Mouse (Mus musculus): ENCODE results near the gene Slc35e2. TPM values are rescaled to one million over a fixed set of nuclear protein-coding genes. Genes with fewer than 3 reads are reported as not detected.

Gene Slc35e2
- 14.6 and 16.2 TPM in 2 replicates for polyA plus RNA-seq (2014; fragmentation: Nextera tagmentation; extraction: Ambion mirVana)

DNA sequence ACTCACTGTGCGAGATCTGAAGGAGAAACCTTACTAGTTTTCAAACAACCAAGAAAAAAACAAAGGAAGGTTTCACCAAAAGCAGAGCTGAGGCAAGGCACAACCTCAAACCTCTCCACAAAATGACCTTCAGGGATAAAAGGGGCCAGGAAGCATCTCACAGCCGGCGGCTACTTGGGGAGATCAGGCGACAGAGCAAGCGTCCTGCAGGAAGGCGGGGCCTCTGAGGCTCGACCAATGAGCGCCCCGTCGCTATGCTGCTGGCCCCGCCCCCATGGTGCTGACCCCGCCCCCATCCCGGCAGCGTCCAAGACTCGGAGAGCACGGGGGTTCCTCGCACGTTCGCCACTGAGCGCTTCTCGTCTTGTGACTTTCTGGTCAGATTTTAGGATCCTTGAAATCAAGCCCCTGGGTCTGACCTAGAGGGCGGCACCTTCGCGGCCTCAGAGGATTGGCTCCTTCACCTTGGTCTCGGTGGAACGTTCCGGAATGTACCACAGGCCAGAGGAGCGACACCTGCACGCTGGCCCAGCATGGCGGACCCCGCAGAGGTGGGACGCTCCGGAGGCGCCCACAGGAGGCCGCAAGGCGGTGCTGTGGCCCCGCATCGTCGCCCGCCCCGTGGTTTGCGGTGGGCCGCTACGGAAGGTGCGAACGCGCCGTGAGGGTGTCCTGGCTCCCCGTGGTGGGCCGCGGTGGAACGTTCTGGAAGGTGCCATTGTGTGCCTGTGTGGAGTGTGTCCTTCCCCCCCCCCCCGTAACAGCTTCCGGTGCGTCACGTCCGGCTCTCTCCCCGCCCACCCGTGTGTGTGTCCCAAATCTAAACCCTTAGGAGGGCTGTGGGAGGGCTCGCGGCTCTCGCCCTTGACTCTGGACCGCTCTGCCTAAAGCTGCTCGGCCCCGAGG lies at the start of gene Slc35e2:
TSS of gene Slc35e2 (plus strand) at position 326 of the 906 bp plus-strand sequence.
- Histone ChIP-seq H3K36me3 (replicated peaks; ENCODE audit: control insufficient read depth, insufficient read depth, low read depth, low read length) (no peaks in the 10 kb centered on the region; the same call in 1 of the 2 replicates), H3K4me2 (ENCODE audit: low read depth, low read length) (peak within 1 kb of the TSS; percentile 90), H3K4me3 (ENCODE audit: low read depth, low read length) (peak within 1 kb of the TSS; percentile 93), H3K9me3 (replicated peaks; ENCODE audit: control insufficient read depth, low read length) (no peaks in the 10 kb centered on the region), H3K4me1 (ENCODE audit: control insufficient read depth, insufficient read depth, low read length) (no peaks in the 10 kb centered on the region), H3K27me3 (ENCODE audit: control insufficient read depth, insufficient read depth, low read length) (no peaks in the 10 kb centered on the region), H3K27ac (replicated peaks; ENCODE audit: low read depth, low read length) (peak within 1 kb of the TSS; percentile 99), H3K9ac (replicated peaks; ENCODE audit: low read length) (peak within 1 kb of the TSS; percentile 94)
- under 1% methylated on average over 56 of the region's 65 CpGs for WGBS
- DNase-seq (ENCODE audit: low spot score) (peak; percentile 95), ATAC-seq (replicated peaks; ENCODE audit: insufficient number of reproducible peaks, low FRiP score, low TSS enrichment, low read depth) (peak; percentile 94)

DNA sequence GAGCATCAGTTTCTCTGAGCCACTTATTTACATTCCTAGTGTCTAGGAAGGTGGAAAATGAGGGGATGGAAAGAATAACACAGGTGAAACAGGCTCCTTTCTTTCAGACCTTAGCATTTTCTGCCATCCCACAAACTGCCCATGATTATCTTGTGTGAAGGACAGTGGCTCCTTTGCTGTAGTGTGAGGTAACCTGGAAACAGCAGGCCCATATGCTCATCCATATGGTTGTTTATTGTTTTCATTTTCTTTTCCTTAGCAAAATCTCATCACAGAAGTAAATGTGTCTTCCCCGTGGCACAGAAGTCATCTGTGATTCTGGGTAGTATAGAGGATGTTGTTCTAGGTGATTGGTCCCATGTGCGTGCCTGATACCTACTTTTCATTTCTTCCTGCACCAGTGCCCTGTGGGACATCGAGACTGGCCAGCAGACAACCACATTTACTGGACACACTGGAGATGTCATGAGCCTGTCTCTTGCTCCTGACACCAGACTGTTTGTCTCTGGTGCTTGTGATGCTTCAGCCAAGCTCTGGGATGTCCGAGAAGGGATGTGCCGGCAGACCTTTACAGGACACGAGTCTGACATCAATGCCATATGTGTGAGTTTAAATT lies 48.2 kb upstream of the Slc35e2 start:
- no peak overlapping the region for H3K27ac ChIP-seq (replicated peaks; ENCODE audit: low read depth, low read length)
- DNase-seq (ENCODE audit: low spot score), result no peak
- no peaks in the 10 kb centered on the region for H3K27me3 ChIP-seq (ENCODE audit: control insufficient read depth, insufficient read depth, low read length)
- H3K4me1 ChIP-seq (ENCODE audit: control insufficient read depth, insufficient read depth, low read length), result no peaks in the 10 kb centered on the region
- H3K4me2 ChIP-seq (ENCODE audit: low read depth, low read length), result no peak overlapping the region
- no peak for ATAC-seq (replicated peaks; ENCODE audit: insufficient number of reproducible peaks, low FRiP score, low TSS enrichment, low read depth)
- H3K9me3 ChIP-seq (replicated peaks; ENCODE audit: control insufficient read depth, low read length), result no peaks in the 10 kb centered on the region
- no peak overlapping the region for H3K4me3 ChIP-seq (ENCODE audit: low read depth, low read length)
- H3K9ac ChIP-seq (replicated peaks; ENCODE audit: low read length), result no peak overlapping the region
- 86% methylated on average over 6 of the region's 6 CpGs for WGBS
- H3K36me3 ChIP-seq (replicated peaks; ENCODE audit: control insufficient read depth, insufficient read depth, low read depth, low read length), result peaks cover 31% of the 10 kb centered on the region

DNA sequence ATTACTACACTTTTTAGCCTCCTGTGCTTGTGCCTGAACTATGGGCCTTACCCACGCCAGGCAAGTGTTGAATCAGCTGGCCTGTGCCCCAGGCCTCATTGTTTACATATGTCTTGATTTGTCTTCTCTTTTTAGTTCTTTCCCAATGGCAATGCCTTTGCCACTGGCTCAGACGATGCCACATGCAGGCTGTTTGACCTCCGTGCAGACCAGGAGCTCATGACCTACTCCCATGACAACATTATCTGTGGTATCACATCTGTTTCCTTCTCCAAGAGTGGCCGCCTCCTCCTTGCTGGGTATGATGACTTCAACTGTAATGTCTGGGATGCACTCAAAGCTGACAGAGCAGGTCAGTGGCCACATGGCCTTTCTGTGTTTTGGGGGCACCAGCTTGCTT lies 46.3 kb upstream of the Slc35e2 start:
- Histone ChIP-seq H3K9ac (replicated peaks; ENCODE audit: low read length) (no peak overlapping the region), H3K4me2 (ENCODE audit: low read depth, low read length) (no peak overlapping the region), H3K4me1 (ENCODE audit: control insufficient read depth, insufficient read depth, low read length) (no peaks in the 10 kb centered on the region), H3K4me3 (ENCODE audit: low read depth, low read length) (no peak overlapping the region), H3K27me3 (ENCODE audit: control insufficient read depth, insufficient read depth, low read length) (no peaks in the 10 kb centered on the region), H3K36me3 (replicated peaks; ENCODE audit: control insufficient read depth, insufficient read depth, low read depth, low read length) (peaks cover 36% of the 10 kb centered on the region), H3K9me3 (replicated peaks; ENCODE audit: control insufficient read depth, low read length) (no peaks in the 10 kb centered on the region), H3K27ac (replicated peaks; ENCODE audit: low read depth, low read length) (no peak overlapping the region)
- no peak for ATAC-seq (replicated peaks; ENCODE audit: insufficient number of reproducible peaks, low FRiP score, low TSS enrichment, low read depth)
- DNase-seq (ENCODE audit: low spot score), result no peak
- 77% methylated on average over 4 of the region's 4 CpGs for WGBS

DNA sequence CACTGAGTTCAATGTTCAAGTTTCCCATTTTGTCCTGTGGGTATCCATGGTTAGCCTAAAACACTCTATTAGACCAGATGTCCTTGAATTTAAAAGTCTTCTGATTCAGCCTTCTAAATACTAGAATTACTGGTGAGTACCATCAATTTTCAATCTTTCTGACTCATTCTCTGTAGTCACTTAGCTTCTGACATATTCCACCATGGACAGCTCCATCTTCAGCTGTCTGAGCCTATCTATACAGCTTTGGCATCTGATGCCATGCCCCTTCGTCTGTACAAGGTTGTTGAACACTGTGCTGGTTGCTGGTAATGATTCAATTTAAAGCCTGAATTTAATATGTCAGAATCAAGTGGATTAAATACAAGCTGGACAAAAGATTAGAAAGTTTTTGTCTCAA lies 45.8 kb upstream of the Slc35e2 start:
- H3K4me2 ChIP-seq (ENCODE audit: low read depth, low read length), result no peak overlapping the region
- H3K9ac ChIP-seq (replicated peaks; ENCODE audit: low read length), result no peak overlapping the region
- 74% methylated on average over 1 of the region's 1 CpGs for WGBS
- H3K9me3 ChIP-seq (replicated peaks; ENCODE audit: control insufficient read depth, low read length), result no peaks in the 10 kb centered on the region
- ATAC-seq (replicated peaks; ENCODE audit: insufficient number of reproducible peaks, low FRiP score, low TSS enrichment, low read depth), result no peak
- H3K27ac ChIP-seq (replicated peaks; ENCODE audit: low read depth, low read length), result no peak overlapping the region
- no peaks in the 10 kb centered on the region for H3K4me1 ChIP-seq (ENCODE audit: control insufficient read depth, insufficient read depth, low read length)
- H3K27me3 ChIP-seq (ENCODE audit: control insufficient read depth, insufficient read depth, low read length), result no peaks in the 10 kb centered on the region
- no peak overlapping the region for H3K4me3 ChIP-seq (ENCODE audit: low read depth, low read length)
- no peak for DNase-seq (ENCODE audit: low spot score)
- peaks cover 39% of the 10 kb centered on the region for H3K36me3 ChIP-seq (replicated peaks; ENCODE audit: control insufficient read depth, insufficient read depth, low read depth, low read length)

DNA sequence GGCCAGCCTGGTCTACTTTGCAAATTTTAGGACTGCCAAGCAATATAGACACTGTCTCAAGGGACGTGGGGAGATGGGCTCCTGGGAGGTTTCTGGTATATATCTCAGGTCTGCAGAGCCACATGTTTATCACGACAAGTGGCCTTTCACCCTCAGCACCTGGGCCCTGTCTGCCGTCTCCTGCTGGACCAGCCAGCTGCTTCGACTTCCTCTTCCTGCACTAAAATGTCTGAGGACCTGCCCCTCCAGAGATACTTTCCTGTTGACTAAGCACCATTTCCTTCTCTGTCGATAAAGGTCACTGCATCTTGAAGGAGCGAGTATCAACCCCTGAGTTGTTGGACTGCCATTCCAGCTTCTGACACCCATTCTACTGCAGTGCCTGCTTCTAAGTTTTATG lies 41.8 kb upstream of the Slc35e2 start:
- Histone ChIP-seq H3K27me3 (ENCODE audit: control insufficient read depth, insufficient read depth, low read length) (no peaks in the 10 kb centered on the region), H3K27ac (replicated peaks; ENCODE audit: low read depth, low read length) (no peak overlapping the region), H3K4me2 (ENCODE audit: low read depth, low read length) (no peak overlapping the region), H3K9ac (replicated peaks; ENCODE audit: low read length) (no peak overlapping the region), H3K36me3 (replicated peaks; ENCODE audit: control insufficient read depth, insufficient read depth, low read depth, low read length) (peaks cover 19% of the 10 kb centered on the region), H3K9me3 (replicated peaks; ENCODE audit: control insufficient read depth, low read length) (no peaks in the 10 kb centered on the region), H3K4me3 (ENCODE audit: low read depth, low read length) (no peak overlapping the region), H3K4me1 (ENCODE audit: control insufficient read depth, insufficient read depth, low read length) (peaks cover 3% of the 10 kb centered on the region)
- 82% methylated on average over 6 of the region's 6 CpGs for WGBS
- no peak for ATAC-seq (replicated peaks; ENCODE audit: insufficient number of reproducible peaks, low FRiP score, low TSS enrichment, low read depth)
- DNase-seq (ENCODE audit: low spot score), result no peak

DNA sequence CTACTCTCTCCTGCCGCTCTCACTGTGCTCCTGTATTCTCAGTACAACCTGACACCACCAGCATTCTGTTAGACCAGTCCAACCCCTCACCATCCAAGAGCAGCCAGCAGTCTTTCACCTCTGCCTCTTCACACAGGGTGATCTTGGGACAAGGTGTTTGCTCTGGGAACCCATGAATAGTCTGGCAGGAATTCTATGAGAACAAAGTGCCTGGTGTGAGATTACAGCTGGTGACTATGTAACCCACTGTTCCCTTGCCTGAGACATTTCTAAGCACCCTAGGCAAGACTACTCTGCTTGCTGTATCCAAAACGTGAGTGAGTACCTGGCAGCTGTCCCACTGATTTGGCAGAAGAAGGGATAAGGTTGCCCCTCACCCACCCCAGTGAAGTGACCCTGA lies 40.3 kb upstream of the Slc35e2 start:
- Histone ChIP-seq H3K27ac (replicated peaks; ENCODE audit: low read depth, low read length) (no peak overlapping the region), H3K36me3 (replicated peaks; ENCODE audit: control insufficient read depth, insufficient read depth, low read depth, low read length) (peaks cover 8% of the 10 kb centered on the region), H3K9ac (replicated peaks; ENCODE audit: low read length) (no peak overlapping the region), H3K4me1 (ENCODE audit: control insufficient read depth, insufficient read depth, low read length) (peaks cover 5% of the 10 kb centered on the region), H3K9me3 (replicated peaks; ENCODE audit: control insufficient read depth, low read length) (no peaks in the 10 kb centered on the region), H3K4me2 (ENCODE audit: low read depth, low read length) (no peak overlapping the region), H3K4me3 (ENCODE audit: low read depth, low read length) (no peak overlapping the region), H3K27me3 (ENCODE audit: control insufficient read depth, insufficient read depth, low read length) (no peaks in the 10 kb centered on the region)
- DNase-seq (ENCODE audit: low spot score) (no peak), ATAC-seq (replicated peaks; ENCODE audit: insufficient number of reproducible peaks, low FRiP score, low TSS enrichment, low read depth) (no peak)
- 56% methylated on average over 2 of the region's 2 CpGs for WGBS

DNA sequence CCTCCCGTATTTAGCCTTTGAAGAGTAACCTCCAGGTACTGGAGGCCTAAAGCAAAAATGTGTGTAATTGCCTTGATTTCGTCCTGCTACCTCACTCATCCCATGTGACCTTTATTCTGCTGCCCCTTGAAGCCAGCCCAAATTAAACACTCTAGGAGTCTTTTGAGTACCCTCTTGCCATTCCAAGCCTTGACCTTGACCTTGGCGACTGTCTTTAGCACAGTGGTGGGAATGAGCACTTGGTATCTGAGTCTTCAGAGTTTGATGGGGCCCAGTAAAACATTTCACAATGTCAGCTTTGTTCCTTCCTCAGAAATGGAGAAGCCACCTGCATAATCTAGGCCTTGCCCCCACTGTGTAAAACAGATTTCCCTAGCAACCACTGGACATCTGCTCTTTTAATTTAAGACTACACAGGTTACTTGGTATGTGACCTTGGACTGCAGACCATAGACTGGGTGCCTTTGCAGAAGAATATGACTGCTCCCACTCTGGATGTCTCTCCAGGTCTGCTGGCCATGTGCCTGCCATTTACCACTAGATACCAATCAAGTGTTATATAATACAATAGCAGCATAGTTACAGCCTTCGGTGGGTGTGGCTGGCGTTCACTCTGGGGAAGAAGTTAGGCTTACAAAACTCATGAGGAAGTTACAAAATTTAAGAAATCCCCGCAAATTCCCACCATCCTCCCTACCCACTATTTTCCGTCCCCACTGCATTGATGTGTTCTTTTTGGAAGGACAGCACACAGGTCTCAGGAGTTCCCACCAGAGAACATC lies 39.4 kb upstream of the Slc35e2 start, which contains the start of gene Nadk:
TSS of gene Nadk (plus strand) at position 718 of the 782 bp plus-strand sequence.
- no peak for DNase-seq (ENCODE audit: low spot score)
- peak within 1 kb of the TSS; percentile 78 for H3K27ac ChIP-seq (replicated peaks; ENCODE audit: low read depth, low read length)
- H3K9me3 ChIP-seq (replicated peaks; ENCODE audit: control insufficient read depth, low read length), result no peaks in the 10 kb centered on the region
- peaks cover 5% of the 10 kb centered on the region for H3K4me1 ChIP-seq (ENCODE audit: control insufficient read depth, insufficient read depth, low read length)
- H3K27me3 ChIP-seq (ENCODE audit: control insufficient read depth, insufficient read depth, low read length), result no peaks in the 10 kb centered on the region
- H3K4me3 ChIP-seq (ENCODE audit: low read depth, low read length), result peak within 1 kb of the TSS; percentile 89
- ATAC-seq (replicated peaks; ENCODE audit: insufficient number of reproducible peaks, low FRiP score, low TSS enrichment, low read depth), result no peak
- peaks cover 8% of the 10 kb centered on the region for H3K36me3 ChIP-seq (replicated peaks; ENCODE audit: control insufficient read depth, insufficient read depth, low read depth, low read length)
- H3K4me2 ChIP-seq (ENCODE audit: low read depth, low read length), result peak within 1 kb of the TSS; percentile 48
- peak within 1 kb of the TSS; percentile 48 for H3K9ac ChIP-seq (replicated peaks; ENCODE audit: low read length)
- WGBS, result 65% methylated on average over 7 of the region's 7 CpGs
